Mouse (Mus musculus): ENCODE measurements around the gene Rpl31. TPM values are rescaled to one million over a fixed set of nuclear protein-coding genes. Genes with fewer than 3 reads are reported as not detected.

Gene Rpl31
- 100 to 1,000 TPM; 430 to 527 TPM for total RNA-seq (2021)
- long read RNA-seq, experiment 1, transcript Rpl31-202 (5 exons, 487 nt) = minor isoform, 29 of 169 reads
- long read RNA-seq, experiment 1, transcript Rpl31-204 (3 exons, 468 nt) = minor isoform, 16 of 169 reads
- long read RNA-seq, experiment 1, transcript Rpl31-203 (4 exons, 630 nt) = major isoform, 55 of 169 reads
- long read RNA-seq, experiment 1, transcript Rpl31-201 (5 exons, 1,049 nt) = minor isoform, 51 of 169 reads
- long read RNA-seq, experiment 1, partial matches to known transcripts = 6 of 169 reads
- long read RNA-seq, experiment 1, other reads (novel, unspliced or antisense) = 12 of 169 reads
- long read RNA-seq, experiment 2, transcript Rpl31-203 (4 exons, 630 nt) = minor isoform, 51 of 197 reads
- long read RNA-seq, experiment 2, transcript Rpl31-201 (5 exons, 1,049 nt) = major isoform, 67 of 197 reads
- long read RNA-seq, experiment 2, transcript Rpl31-204 (3 exons, 468 nt) = minor isoform, 17 of 197 reads
- long read RNA-seq, experiment 2, transcript Rpl31-202 (5 exons, 487 nt) = minor isoform, 46 of 197 reads
- long read RNA-seq, experiment 2, partial matches to known transcripts = 5 of 197 reads
- long read RNA-seq, experiment 2, other reads (novel, unspliced or antisense) = 11 of 197 reads

- intact Hi-C loops (cut with DNase I) = no loop called here
- DNase-seq = peak; percentile 98
Observed at GRCm38 (mm10) chr1:39367601-39368266, at the start of gene Rpl31. Rpl31 (plus strand) TSS chr1:39367842.

GRCm38 (mm10) chr1:39317935-39318334 lies 49.7 kb upstream of the Rpl31 start:
- intact Hi-C loops (cut with DNase I) = no loop called here
- no peak for DNase-seq

- no peak for DNase-seq
- intact Hi-C loops (cut with DNase I) = no loop called here
Observed at GRCm38 (mm10) chr1:39318870-39319269, 48.8 kb upstream of the Rpl31 start.

GRCm38 (mm10) chr1:39321954-39322353 lies 45.7 kb upstream of the Rpl31 start:
- DNase-seq = no peak
- intact Hi-C loops (cut with DNase I) = loop anchor here (5.0 kb wide), 1 partner anchor 45 kb away; no protein-coding TSS in a partner anchor

GRCm38 (mm10) chr1:39325228-39325627 lies 42.4 kb upstream of the Rpl31 start:
- intact Hi-C loops (cut with DNase I) = no loop called here
- DNase-seq = no peak

GRCm38 (mm10) chr1:39327546-39327945 lies 40.1 kb upstream of the Rpl31 start:
- no peak for DNase-seq
- intact Hi-C loops (cut with DNase I) = no loop called here

- intact Hi-C loops (cut with DNase I) = no loop called here
Observed at GRCm38 (mm10) chr1:39330857-39331594, 36.6 kb upstream of the Rpl31 start.

GRCm38 (mm10) chr1:39332456-39332855 lies 35.2 kb upstream of the Rpl31 start:
- intact Hi-C loops (cut with DNase I) = no loop called here
- DNase-seq = no peak

More at GRCm38 (mm10) chr1:39330857-39331594, 36.6 kb upstream of the Rpl31 start:
- DNase-seq = no peak

- intact Hi-C loops (cut with DNase I) = no loop called here
- no peak for DNase-seq
Observed at GRCm38 (mm10) chr1:39335561-39336196, 32.0 kb upstream of the Rpl31 start.

GRCm38 (mm10) chr1:39336788-39337187 lies 30.9 kb upstream of the Rpl31 start:
- DNase-seq = no peak
- intact Hi-C loops (cut with DNase I) = no loop called here

GRCm38 (mm10) chr1:39338831-39339230 lies 28.8 kb upstream of the Rpl31 start:
- intact Hi-C loops (cut with DNase I) = no loop called here
- DNase-seq = no peak

- intact Hi-C loops (cut with DNase I) = no loop called here
Observed at GRCm38 (mm10) chr1:39339455-39339854, 28.2 kb upstream of the Rpl31 start.

GRCm38 (mm10) chr1:39340156-39340555 lies 27.5 kb upstream of the Rpl31 start:
- intact Hi-C loops (cut with DNase I) = loop anchor here (1.0 to 5.0 kb wide), 2 partner anchors 138 to 329 kb away; no protein-coding TSS in a partner anchor
- no peak for DNase-seq

More at GRCm38 (mm10) chr1:39339455-39339854, 28.2 kb upstream of the Rpl31 start:
- no peak for DNase-seq

- intact Hi-C loops (cut with DNase I) = loop anchor here (1.0 to 5.0 kb wide), 2 partner anchors 138 to 329 kb away; no protein-coding TSS in a partner anchor
- no peak for DNase-seq
Observed at GRCm38 (mm10) chr1:39340647-39341046, 27.0 kb upstream of the Rpl31 start.

- intact Hi-C loops (cut with DNase I) = loop anchor here (5.0 kb wide), 1 partner anchor 140 kb away; no protein-coding TSS in a partner anchor
- DNase-seq = no peak
Observed at GRCm38 (mm10) chr1:39341807-39342206, 25.8 kb upstream of the Rpl31 start.

- no peak for DNase-seq
- intact Hi-C loops (cut with DNase I) = loop anchor here (5.0 kb wide), 1 partner anchor 141 kb away; no protein-coding TSS in a partner anchor
Observed at GRCm38 (mm10) chr1:39343242-39343641, 24.4 kb upstream of the Rpl31 start.

- intact Hi-C loops (cut with DNase I) = loop anchor here (5.0 kb wide), 1 partner anchor 143 kb away; no protein-coding TSS in a partner anchor
- no peak for DNase-seq
Observed at GRCm38 (mm10) chr1:39344981-39345600, 22.6 kb upstream of the Rpl31 start.

- DNase-seq = no peak
- intact Hi-C loops (cut with DNase I) = no loop called here
Observed at GRCm38 (mm10) chr1:39349001-39349400, 18.6 kb upstream of the Rpl31 start.

- intact Hi-C loops (cut with DNase I) = no loop called here
- DNase-seq = no peak
Observed at GRCm38 (mm10) chr1:39349427-39349826, 18.2 kb upstream of the Rpl31 start.
